Mouse (Mus musculus): ENCODE data around the gene Gm12845. TPM values are rescaled to one million over a fixed set of nuclear protein-coding genes. Genes with fewer than 3 reads are reported as not detected.
"Not testable (repeated sequence)": the region's sequence is repeated elsewhere in the genome, so short reads cannot be mapped to it uniquely, and the experiment has no call there.

Gm12845 gene
- not detected for total RNA-seq (2021)
- long read RNA-seq, experiment 1, result 0 reads
- long read RNA-seq, experiment 2, result 0 reads

GRCm38 (mm10) chr4:117724112-117724511 lies at the start of gene Gm12845:
Gm12845 (plus strand) TSS chr4:117724412.
- DNase-seq (ENCODE audit: low spot score in 2 of 2), result no peak

DNA sequence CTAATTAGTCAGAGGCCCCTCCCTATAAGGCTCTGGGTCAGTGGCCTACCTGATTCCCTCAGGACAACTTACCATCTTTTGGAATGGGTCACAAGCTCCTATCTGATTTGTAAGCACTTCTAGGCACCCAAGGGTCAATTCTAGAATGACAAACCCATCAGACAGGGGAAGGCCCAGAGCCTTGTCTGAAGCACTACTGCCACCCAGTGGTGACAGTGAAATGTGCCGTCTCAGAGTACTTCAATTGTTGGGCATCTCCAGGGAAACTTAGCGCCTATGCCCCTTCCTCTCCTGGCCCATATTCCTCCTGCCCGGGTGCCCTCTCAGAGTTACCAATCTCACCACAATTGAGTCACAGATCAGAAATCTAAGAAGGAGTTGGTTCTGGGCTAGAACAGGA lies 47.3 kb upstream of the Gm12845 start:
- DNase-seq (ENCODE audit: low spot score in 2 of 2), result peak in 1 of 2 experiments; percentile 77

- DNase-seq (ENCODE audit: low spot score in 2 of 2), result no peak
Measured at GRCm38 (mm10) chr4:117680963-117681362, 43.2 kb upstream of the Gm12845 start.

DNA sequence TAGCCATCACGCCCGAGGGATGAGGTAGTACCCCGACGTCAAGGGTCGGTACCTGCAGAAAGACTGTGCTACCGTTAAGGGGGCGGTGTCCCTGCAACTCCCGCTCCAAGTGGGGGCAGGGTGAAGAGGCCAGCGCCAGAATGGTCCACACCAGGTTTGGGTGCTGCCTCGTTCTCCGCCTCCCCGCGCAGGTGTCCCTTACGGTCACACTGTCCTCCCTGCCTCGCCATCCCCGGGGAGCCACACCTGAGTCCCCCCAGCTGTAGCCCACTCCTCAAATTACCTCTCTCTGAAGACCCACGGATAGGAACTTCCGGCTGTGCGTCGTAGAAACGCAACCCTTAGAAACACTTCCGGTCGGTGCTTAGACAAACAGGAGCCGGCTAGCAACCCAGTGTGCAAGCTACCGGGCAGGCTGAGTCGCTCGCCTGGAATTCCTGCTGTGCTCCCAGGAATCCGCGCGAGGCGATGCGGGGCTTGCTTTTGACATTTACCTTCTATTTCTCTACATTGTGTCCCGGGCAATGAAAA lies 42.2 kb upstream of the Gm12845 start, which contains the start of gene Dmap1:
Gene Dmap1, minus strand, starts transcription at position 343 of the 531 bp plus-strand sequence.
- DNase-seq (ENCODE audit: low spot score in 2 of 2), result peak; percentile 60 to 76

GRCm38 (mm10) chr4:117682463-117682862 lies 41.7 kb upstream of the Gm12845 start:
- no peak for DNase-seq (ENCODE audit: low spot score in 2 of 2)

GRCm38 (mm10) chr4:117683048-117683768 lies 41.0 kb upstream of the Gm12845 start:
- no peak for DNase-seq (ENCODE audit: low spot score in 2 of 2)

DNA sequence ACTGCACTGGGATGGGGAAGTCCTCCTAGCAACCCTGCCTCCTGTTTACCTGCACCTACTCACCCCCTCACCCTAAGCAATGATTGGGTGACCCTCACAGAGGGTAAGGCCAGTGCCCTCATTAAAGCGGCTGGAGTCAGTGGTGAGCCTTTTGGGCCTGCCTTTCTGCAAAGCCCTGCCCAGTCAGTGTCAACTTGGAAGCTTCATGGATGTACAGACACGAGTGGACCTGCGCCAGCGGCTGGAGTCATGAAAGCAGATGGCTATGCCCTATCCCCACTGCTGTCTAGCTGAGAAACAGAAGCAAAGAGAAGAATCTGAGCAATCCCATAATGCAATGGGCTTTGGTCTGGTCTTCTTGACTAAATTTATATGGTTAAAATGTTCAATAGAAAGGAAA lies 37.9 kb upstream of the Gm12845 start:
- DNase-seq (ENCODE audit: low spot score in 2 of 2), result no peak

- peak in 1 of 2 experiments; percentile 33 for DNase-seq (ENCODE audit: low spot score in 2 of 2)
Measured at GRCm38 (mm10) chr4:117705361-117705760, 18.9 kb upstream of the Gm12845 start.

- no peak for DNase-seq (ENCODE audit: low spot score in 2 of 2)
Measured at GRCm38 (mm10) chr4:117708780-117709550, 15.2 kb upstream of the Gm12845 start.

- DNase-seq (ENCODE audit: low spot score in 2 of 2), result no peak
Measured at GRCm38 (mm10) chr4:117712314-117712713, 11.9 kb upstream of the Gm12845 start.

DNA sequence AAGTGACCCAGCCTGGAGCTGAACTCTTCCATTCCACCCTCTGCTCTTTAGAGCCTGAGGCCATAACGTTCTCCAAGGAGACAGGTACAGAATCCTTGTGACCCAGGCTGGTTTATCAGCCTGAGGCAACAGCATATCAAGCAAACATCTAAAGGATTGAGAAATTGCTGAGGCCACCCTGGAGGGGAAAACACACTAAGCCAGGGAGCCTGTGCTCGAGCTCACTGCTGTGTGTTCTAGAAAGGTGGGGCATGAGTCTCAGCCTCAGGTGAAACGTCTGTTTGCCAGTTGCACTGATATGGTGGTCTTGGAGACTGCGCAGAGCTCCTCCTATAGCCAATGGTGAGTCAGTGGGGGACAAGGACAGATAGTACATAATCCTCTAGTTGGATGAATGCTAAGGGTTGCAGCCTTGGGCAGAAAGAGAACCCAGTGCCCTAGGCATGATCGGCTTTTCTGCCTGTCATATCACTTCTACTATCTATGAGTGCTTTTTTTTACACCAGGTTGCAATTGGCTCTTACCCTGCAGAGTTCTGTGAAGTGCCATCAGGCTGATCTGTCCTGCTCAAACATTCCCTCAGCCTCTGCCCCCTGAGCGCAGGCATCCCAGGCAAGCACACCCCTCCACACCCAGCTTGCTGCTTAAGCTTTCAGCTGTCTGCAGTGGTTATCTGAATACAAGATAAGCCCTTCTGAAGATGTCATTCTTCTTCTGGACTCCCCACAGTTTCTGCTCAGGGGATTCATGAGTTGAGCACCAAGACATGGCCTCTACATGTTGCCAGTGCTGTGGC lies 10.7 kb upstream of the Gm12845 start:
- DNase-seq (ENCODE audit: low spot score in 2 of 2), result no peak

- no peak for DNase-seq (ENCODE audit: low spot score in 2 of 2)
Measured at GRCm38 (mm10) chr4:117731926-117732325, 7.7 kb downstream of the Gm12845 start.

DNA sequence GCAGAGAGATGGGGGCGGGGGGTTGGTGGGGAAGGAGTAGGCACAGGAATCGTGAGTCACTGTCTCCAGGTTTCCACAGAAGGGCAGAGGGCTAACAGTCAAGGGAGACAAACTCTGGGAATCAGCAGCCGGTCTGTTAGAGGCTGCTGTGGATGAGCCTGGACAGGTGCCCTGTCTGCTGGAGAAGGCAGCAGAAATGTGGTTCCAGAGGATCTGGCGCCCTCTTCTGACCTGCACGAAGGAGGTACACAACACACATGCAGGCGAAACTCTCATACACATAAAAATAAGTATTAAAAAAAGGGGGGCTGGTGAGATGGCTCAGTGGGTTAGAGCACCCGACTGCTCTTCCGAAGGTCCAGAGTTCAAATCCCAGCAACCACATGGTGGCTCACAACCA lies 13.3 kb downstream of the Gm12845 start:
- no peak for DNase-seq (ENCODE audit: low spot score in 2 of 2)

GRCm38 (mm10) chr4:117752469-117752868 lies 28.3 kb downstream of the Gm12845 start:
- DNase-seq (ENCODE audit: low spot score in 2 of 2), result not testable (repeated sequence)

DNA sequence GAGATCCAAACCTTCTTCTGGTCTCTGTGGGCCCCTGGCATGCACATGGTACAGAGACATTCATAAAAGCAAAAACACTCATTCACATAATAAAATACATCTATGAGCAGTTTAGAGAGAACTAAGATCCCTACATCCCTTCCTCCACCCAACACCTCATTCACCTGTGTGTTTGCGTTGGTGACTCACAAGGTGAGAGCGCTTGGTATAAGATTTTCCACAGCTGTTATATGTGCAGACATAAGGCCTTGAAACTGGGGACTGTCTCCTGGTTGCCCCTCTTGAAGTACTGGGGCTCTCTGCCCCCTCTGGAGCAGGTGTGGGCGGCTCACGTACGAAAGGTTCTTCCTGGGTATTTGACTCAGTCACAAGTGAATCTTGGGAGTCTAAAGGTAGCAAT lies 35.9 kb downstream of the Gm12845 start:
- no peak for DNase-seq (ENCODE audit: low spot score in 2 of 2)

GRCm38 (mm10) chr4:117765416-117765815 lies 41.2 kb downstream of the Gm12845 start, which contains the start of gene Klf17:
Klf17 (minus strand) TSS chr4:117765648.
- DNase-seq (ENCODE audit: low spot score in 2 of 2), result no peak

DNA sequence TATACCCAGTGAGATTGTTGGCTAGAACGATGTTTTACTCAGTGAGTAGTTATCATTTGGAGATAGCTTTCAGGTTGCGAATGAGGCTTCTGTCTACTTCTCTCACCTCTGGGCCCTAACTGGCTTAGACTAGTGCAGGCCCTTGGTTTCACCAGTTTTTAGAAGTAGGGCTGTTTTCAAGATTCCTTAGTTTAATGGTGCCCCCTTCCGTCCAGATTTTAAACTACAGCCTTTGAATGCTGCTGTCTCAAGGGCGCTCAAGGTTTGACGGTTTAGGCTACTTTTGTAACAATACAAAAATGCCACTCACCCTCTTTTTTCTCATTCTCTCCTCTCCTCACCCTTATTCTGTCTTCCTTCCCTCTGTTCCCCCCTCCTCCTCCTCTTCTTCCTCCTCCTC lies 46.7 kb downstream of the Gm12845 start:
- DNase-seq (ENCODE audit: low spot score in 2 of 2), result peak; percentile 28 to 50

GRCm38 (mm10) chr4:117772960-117773359 lies 48.7 kb downstream of the Gm12845 start:
- DNase-seq (ENCODE audit: low spot score in 2 of 2), result no peak

Measured in gastrocnemius, postnatal 4 days (tissue).